Mouse (Mus musculus): ENCODE results near the gene Olfr1294. TPM values are rescaled to one million over a fixed set of nuclear protein-coding genes. Genes with fewer than 3 reads are reported as not detected.

The Olfr1294 gene
- total RNA-seq (2014; rRNA removed) (not detected in 2 replicates), polyA plus RNA-seq (2015; fragmentation: Nextera tagmentation; extraction: Ambion mirVana) (not detected in 2 replicates)

GRCm38 (mm10) chr2:111540191-111540590, at the start of gene Olfr1294:
Gene Olfr1294 (minus strand): TSS chr2:111540291.
- Histone ChIP-seq H3K36me3 (ENCODE audit: insufficient read depth, low read length) (no peaks in the 10 kb centered on the region), H3K27ac (no peak within 1 kb of the TSS), H3K9ac (replicated peaks; ENCODE audit: low read length) (no peak within 1 kb of the TSS), H3K4me3 (ENCODE audit: low read length) (no peak within 1 kb of the TSS), H3K9me3 (ENCODE audit: low read length) (no peaks in the 10 kb centered on the region), H3K4me1 (ENCODE audit: insufficient read depth, low read length) (no peaks in the 10 kb centered on the region), H3K27me3 (ENCODE audit: insufficient read depth, low read length) (no peaks in the 10 kb centered on the region), H3K4me2 (ENCODE audit: low read depth, low read length) (no peak within 1 kb of the TSS)
- TF ChIP-seq CTCF (IDR thresholded peaks at IDR 0.05; ENCODE audit: low read depth), result no peak
- ATAC-seq (no peak), DNase-seq (ENCODE audit: low spot score) (no peak)
- 53% methylated on average over 1 of the region's 1 CpGs for WGBS

DNA sequence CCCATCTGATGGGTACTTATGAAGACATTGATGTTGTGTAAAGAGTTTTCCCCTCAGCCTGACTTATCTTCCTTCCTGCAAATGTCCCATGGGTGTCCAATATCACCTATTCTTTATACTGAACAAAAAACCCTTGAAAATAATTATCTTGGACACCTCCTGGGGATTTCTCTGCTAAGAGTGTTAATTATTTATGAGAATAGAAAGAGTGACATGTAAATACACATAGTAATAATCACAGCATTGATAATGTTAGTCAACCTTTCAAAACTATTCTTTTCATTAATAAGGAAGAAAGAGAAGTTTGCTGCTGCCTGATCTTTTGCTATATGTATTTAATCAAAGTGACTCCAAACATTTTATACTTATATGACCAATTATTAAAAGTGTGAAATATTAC, 29.5 kb upstream of the Olfr1294 start, which contains the start of gene Olfr1295:
Gene Olfr1295, minus strand, starts transcription at position 101 of the 400 bp plus-strand sequence.
- Histone ChIP-seq H3K4me3 (ENCODE audit: low read length) (no peak within 1 kb of the TSS), H3K9ac (replicated peaks; ENCODE audit: low read length) (no peak within 1 kb of the TSS), H3K4me1 (ENCODE audit: insufficient read depth, low read length) (no peaks in the 10 kb centered on the region), H3K9me3 (ENCODE audit: low read length) (no peaks in the 10 kb centered on the region), H3K4me2 (ENCODE audit: low read depth, low read length) (no peak within 1 kb of the TSS), H3K27me3 (ENCODE audit: insufficient read depth, low read length) (no peaks in the 10 kb centered on the region), H3K27ac (no peak within 1 kb of the TSS), H3K36me3 (ENCODE audit: insufficient read depth, low read length) (no peaks in the 10 kb centered on the region)
- ATAC-seq, result no peak
- no peak for TF ChIP-seq CTCF (IDR thresholded peaks at IDR 0.05; ENCODE audit: low read depth)
- DNase-seq (ENCODE audit: low spot score), result no peak

GRCm38 (mm10) chr2:111524903-111525302, 15.2 kb downstream of the Olfr1294 start, which contains the start of gene Olfr1293-ps:
Gene Olfr1293-ps (plus strand): TSS chr2:111525203.
- H3K9me3 ChIP-seq (ENCODE audit: low read length), result no peaks in the 10 kb centered on the region; the same call in 1 of the 2 replicates
- H3K4me2 ChIP-seq (ENCODE audit: low read depth, low read length), result no peak within 1 kb of the TSS
- H3K4me1 ChIP-seq (ENCODE audit: insufficient read depth, low read length), result no peaks in the 10 kb centered on the region
- no peaks in the 10 kb centered on the region for H3K27me3 ChIP-seq (ENCODE audit: insufficient read depth, low read length)
- WGBS, result 90% methylated on average over 1 of the region's 1 CpGs
- H3K9ac ChIP-seq (replicated peaks; ENCODE audit: low read length), result no peak within 1 kb of the TSS
- no peak for ATAC-seq
- H3K36me3 ChIP-seq (ENCODE audit: insufficient read depth, low read length), result no peaks in the 10 kb centered on the region
- DNase-seq (ENCODE audit: low spot score), result no peak
- TF ChIP-seq CTCF (IDR thresholded peaks at IDR 0.05; ENCODE audit: low read depth), result no peak
- no peak within 1 kb of the TSS for H3K4me3 ChIP-seq (ENCODE audit: low read length)
- H3K27ac ChIP-seq, result no peak within 1 kb of the TSS

GRCm38 (mm10) chr2:111517451-111517850, 22.6 kb downstream of the Olfr1294 start:
- Histone ChIP-seq H3K36me3 (ENCODE audit: insufficient read depth, low read length) (no peaks in the 10 kb centered on the region), H3K4me2 (ENCODE audit: low read depth, low read length) (no peak overlapping the region), H3K9ac (replicated peaks; ENCODE audit: low read length) (no peak overlapping the region), H3K27me3 (ENCODE audit: insufficient read depth, low read length) (no peaks in the 10 kb centered on the region), H3K4me3 (ENCODE audit: low read length) (no peak overlapping the region), H3K4me1 (ENCODE audit: insufficient read depth, low read length) (no peaks in the 10 kb centered on the region), H3K27ac (no peak overlapping the region), H3K9me3 (ENCODE audit: low read length) (no peaks in the 10 kb centered on the region; the same call in 1 of the 2 replicates)
- no peak for TF ChIP-seq CTCF (IDR thresholded peaks at IDR 0.05; ENCODE audit: low read depth)
- DNase-seq (ENCODE audit: low spot score), result no peak
- WGBS, result 91% methylated on average over 10 of the region's 10 CpGs
- no peak for ATAC-seq

- no peaks in the 10 kb centered on the region for H3K9me3 ChIP-seq (ENCODE audit: low read length)
- H3K4me2 ChIP-seq (ENCODE audit: low read depth, low read length), result no peak within 1 kb of the TSS
- H3K9ac ChIP-seq (replicated peaks; ENCODE audit: low read length), result no peak within 1 kb of the TSS
- 94% methylated on average over 3 of the region's 3 CpGs for WGBS
- no peak for DNase-seq (ENCODE audit: low spot score)
- TF ChIP-seq CTCF (IDR thresholded peaks at IDR 0.05; ENCODE audit: low read depth), result no peak
- H3K4me1 ChIP-seq (ENCODE audit: insufficient read depth, low read length), result no peaks in the 10 kb centered on the region
- H3K27me3 ChIP-seq (ENCODE audit: insufficient read depth, low read length), result no peaks in the 10 kb centered on the region
- H3K36me3 ChIP-seq (ENCODE audit: insufficient read depth, low read length), result no peaks in the 10 kb centered on the region
- no peak within 1 kb of the TSS for H3K27ac ChIP-seq
- no peak within 1 kb of the TSS for H3K4me3 ChIP-seq (ENCODE audit: low read length)
- no peak for ATAC-seq
These were observed 43.2 kb downstream of the Olfr1294 start, which contains the start of gene Olfr1291-ps1 for GRCm38 (mm10) chr2:111496880-111497279. Gene Olfr1291-ps1 (plus strand): TSS chr2:111497180.

DNA sequence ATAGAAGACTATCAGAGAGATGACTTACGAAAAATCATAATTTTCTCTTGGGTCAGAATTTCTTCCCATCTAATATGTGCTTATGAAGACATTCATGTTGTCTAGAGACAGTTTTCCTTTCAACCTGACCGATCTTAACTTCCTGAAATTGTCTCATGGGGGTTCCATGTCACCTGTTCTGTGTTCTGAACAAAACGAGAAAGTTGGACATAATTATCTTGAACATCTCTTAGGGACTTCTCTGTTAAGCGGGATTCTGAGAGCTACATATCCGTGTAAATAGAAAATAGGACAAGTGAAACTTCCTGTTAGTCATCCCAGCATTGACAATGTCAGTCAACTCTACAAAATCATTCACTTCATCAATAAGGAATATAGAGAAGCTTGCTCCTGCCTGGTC, 46.4 kb downstream of the Olfr1294 start, which contains the start of gene Olfr1290:
Gene Olfr1290, minus strand, starts transcription at position 101 of the 400 bp plus-strand sequence.
- no peaks in the 10 kb centered on the region for H3K4me1 ChIP-seq (ENCODE audit: insufficient read depth, low read length)
- no peaks in the 10 kb centered on the region for H3K36me3 ChIP-seq (ENCODE audit: insufficient read depth, low read length)
- no peaks in the 10 kb centered on the region for H3K9me3 ChIP-seq (ENCODE audit: low read length)
- 86% methylated on average over 5 of the region's 5 CpGs for WGBS
- TF ChIP-seq CTCF (IDR thresholded peaks at IDR 0.05; ENCODE audit: low read depth), result no peak
- no peak within 1 kb of the TSS for H3K4me3 ChIP-seq (ENCODE audit: low read length)
- no peak within 1 kb of the TSS for H3K9ac ChIP-seq (replicated peaks; ENCODE audit: low read length)
- H3K4me2 ChIP-seq (ENCODE audit: low read depth, low read length), result no peak within 1 kb of the TSS
- H3K27ac ChIP-seq, result no peak within 1 kb of the TSS
- no peak for ATAC-seq
- no peak for DNase-seq (ENCODE audit: low spot score)
- H3K27me3 ChIP-seq (ENCODE audit: insufficient read depth, low read length), result no peaks in the 10 kb centered on the region

Other genes with a start within 250 kb of the Olfr1294 start
- not detected in 2 replicates for gene Olfr1279, start 239.7 kb downstream of the Olfr1294 start, total RNA-seq (2014; rRNA removed)
- not detected in 2 replicates for gene Olfr1279, start 239.7 kb downstream of the Olfr1294 start, polyA plus RNA-seq (2015; fragmentation: Nextera tagmentation; extraction: Ambion mirVana)
- gene Olfr1280, start 226.3 kb downstream of the Olfr1294 start, total RNA-seq (2014; rRNA removed), result not detected in 2 replicates
- gene Olfr1280, start 226.3 kb downstream of the Olfr1294 start, polyA plus RNA-seq (2015; fragmentation: Nextera tagmentation; extraction: Ambion mirVana), result not detected in 2 replicates
- not detected in 2 replicates for gene Olfr1281, start 213.8 kb downstream of the Olfr1294 start, total RNA-seq (2014; rRNA removed)
- not detected in 2 replicates for gene Olfr1281, start 213.8 kb downstream of the Olfr1294 start, polyA plus RNA-seq (2015; fragmentation: Nextera tagmentation; extraction: Ambion mirVana)
- gene Olfr1282, start 204.2 kb downstream of the Olfr1294 start, total RNA-seq (2014; rRNA removed), result not detected in 2 replicates
- gene Olfr1282, start 204.2 kb downstream of the Olfr1294 start, polyA plus RNA-seq (2015; fragmentation: Nextera tagmentation; extraction: Ambion mirVana), result not detected in 2 replicates
- gene Olfr1283, start 173.5 kb downstream of the Olfr1294 start, total RNA-seq (2014; rRNA removed), result not detected in 2 replicates
- gene Olfr1283, start 173.5 kb downstream of the Olfr1294 start, polyA plus RNA-seq (2015; fragmentation: Nextera tagmentation; extraction: Ambion mirVana), result not detected in 2 replicates
- not detected in 2 replicates for gene Olfr1284, start 164.8 kb downstream of the Olfr1294 start, total RNA-seq (2014; rRNA removed)
- not detected in 2 replicates for gene Olfr1284, start 164.8 kb downstream of the Olfr1294 start, polyA plus RNA-seq (2015; fragmentation: Nextera tagmentation; extraction: Ambion mirVana)
- not detected in 2 replicates for gene Olfr1286, start 117.2 kb downstream of the Olfr1294 start, total RNA-seq (2014; rRNA removed)
- not detected in 2 replicates for gene Olfr1286, start 117.2 kb downstream of the Olfr1294 start, polyA plus RNA-seq (2015; fragmentation: Nextera tagmentation; extraction: Ambion mirVana)
- gene Olfr1287, start 91.1 kb downstream of the Olfr1294 start, total RNA-seq (2014; rRNA removed), result not detected in 2 replicates
- not detected in 2 replicates for gene Olfr1287, start 91.1 kb downstream of the Olfr1294 start, polyA plus RNA-seq (2015; fragmentation: Nextera tagmentation; extraction: Ambion mirVana)
- gene Olfr1288, start 66.2 kb downstream of the Olfr1294 start, total RNA-seq (2014; rRNA removed), result not detected in 2 replicates
- not detected in 2 replicates for gene Olfr1288, start 66.2 kb downstream of the Olfr1294 start, polyA plus RNA-seq (2015; fragmentation: Nextera tagmentation; extraction: Ambion mirVana)
- not detected in 2 replicates for gene Olfr1289, start 59.5 kb downstream of the Olfr1294 start, total RNA-seq (2014; rRNA removed)
- not detected in 2 replicates for gene Olfr1289, start 59.5 kb downstream of the Olfr1294 start, polyA plus RNA-seq (2015; fragmentation: Nextera tagmentation; extraction: Ambion mirVana)
- not detected in 2 replicates for gene Olfr1290, start 46.5 kb downstream of the Olfr1294 start, total RNA-seq (2014; rRNA removed)
- not detected in 2 replicates for gene Olfr1290, start 46.5 kb downstream of the Olfr1294 start, polyA plus RNA-seq (2015; fragmentation: Nextera tagmentation; extraction: Ambion mirVana)
- not detected in 2 replicates for gene Olfr1291-ps1, start 43.1 kb downstream of the Olfr1294 start, total RNA-seq (2014; rRNA removed)
- not detected in 2 replicates for gene Olfr1291-ps1, start 43.1 kb downstream of the Olfr1294 start, polyA plus RNA-seq (2015; fragmentation: Nextera tagmentation; extraction: Ambion mirVana)
- gene Olfr1293-ps, start 15.1 kb downstream of the Olfr1294 start, total RNA-seq (2014; rRNA removed), result not detected in 2 replicates
- not detected in 2 replicates for gene Olfr1293-ps, start 15.1 kb downstream of the Olfr1294 start, polyA plus RNA-seq (2015; fragmentation: Nextera tagmentation; extraction: Ambion mirVana)
- not detected in 2 replicates for gene Olfr1295, start 29.4 kb upstream of the Olfr1294 start, total RNA-seq (2014; rRNA removed)
- not detected in 2 replicates for gene Olfr1295, start 29.4 kb upstream of the Olfr1294 start, polyA plus RNA-seq (2015; fragmentation: Nextera tagmentation; extraction: Ambion mirVana)
- gene Olfr1297, start 86.2 kb upstream of the Olfr1294 start, total RNA-seq (2014; rRNA removed), result not detected in 2 replicates
- not detected in 2 replicates for gene Olfr1297, start 86.2 kb upstream of the Olfr1294 start, polyA plus RNA-seq (2015; fragmentation: Nextera tagmentation; extraction: Ambion mirVana)
- not detected in 2 replicates for gene Olfr1298, start 108.9 kb upstream of the Olfr1294 start, total RNA-seq (2014; rRNA removed)
- gene Olfr1298, start 108.9 kb upstream of the Olfr1294 start, polyA plus RNA-seq (2015; fragmentation: Nextera tagmentation; extraction: Ambion mirVana), result not detected in 2 replicates
- not detected in 2 replicates for gene Olfr1299, start 121.1 kb upstream of the Olfr1294 start, total RNA-seq (2014; rRNA removed)
- gene Olfr1299, start 121.1 kb upstream of the Olfr1294 start, polyA plus RNA-seq (2015; fragmentation: Nextera tagmentation; extraction: Ambion mirVana), result not detected in 2 replicates
- not detected in 2 replicates for gene Olfr1301, start 210.7 kb upstream of the Olfr1294 start, total RNA-seq (2014; rRNA removed)
- not detected in 2 replicates for gene Olfr1301, start 210.7 kb upstream of the Olfr1294 start, polyA plus RNA-seq (2015; fragmentation: Nextera tagmentation; extraction: Ambion mirVana)
- not detected in 2 replicates for gene Olfr1302, start 237.1 kb upstream of the Olfr1294 start, total RNA-seq (2014; rRNA removed)
- 0.10 TPM in 1 of 2 replicates, not detected in the other for gene Olfr1302, start 237.1 kb upstream of the Olfr1294 start, polyA plus RNA-seq (2015; fragmentation: Nextera tagmentation; extraction: Ambion mirVana)